Mouse (Mus musculus) forebrain, embryonic 11.5 days (tissue): ENCODE measurements around the gene Gli2. TPM values are rescaled to one million over a fixed set of nuclear protein-coding genes. Genes with fewer than 3 reads are reported as not detected.

Source experiments
- ATAC-seq: fragments of 200-750 bp; cut with Nextera tagmentation; replicated peaks from 2 replicates; pipeline ENCODE4 v1.8.0; 2017; ENCODE audit warnings: moderate TSS enrichment; ENCODE audit not compliant: low FRiP score
- DNase-seq: peaks from one replicate; pipeline ENCODE4 v3.0.0-alpha.2; 2017; ENCODE audit warnings: low spot score
- H3K27ac ChIP-seq: fragments of 300-500 bp; sonication (generic); 2 replicates; pipeline ENCODE4 v1.5.1; 2014; ENCODE audit warnings: low read depth, low read length
- H3K27me3 ChIP-seq: fragments of 300-500 bp; sonication (generic); 2 replicates; pipeline ENCODE4 v1.6.1; 2014; ENCODE audit warnings: mild to moderate bottlenecking, low read length, mixed read lengths; ENCODE audit not compliant: control insufficient read depth, insufficient read depth
- H3K36me3 ChIP-seq: fragments of 300-500 bp; sonication (generic); 2 replicates; pipeline ENCODE4 v1.6.1; 2014; ENCODE audit warnings: mild to moderate bottlenecking, low read length, moderate library complexity, mixed read lengths; ENCODE audit not compliant: control insufficient read depth, insufficient read depth
- H3K4me1 ChIP-seq: fragments of 300-500 bp; sonication (generic); replicated peaks from 2 replicates; pipeline ENCODE4 v1.6.1; 2014; ENCODE audit warnings: low read length, mixed read lengths; ENCODE audit not compliant: control insufficient read depth, insufficient read depth
- H3K4me2 ChIP-seq: fragments of 300-500 bp; sonication (generic); 2 replicates; pipeline ENCODE4 v1.6.1; 2014; ENCODE audit warnings: low read depth, mild to moderate bottlenecking, low read length, moderate library complexity, mixed read lengths; ENCODE audit not compliant: severe bottlenecking
- H3K4me3 ChIP-seq: fragments of 300-500 bp; sonication (generic); 2 replicates; pipeline ENCODE4 v1.5.1; 2014; ENCODE audit warnings: low read depth, low read length
- H3K9ac ChIP-seq: fragments of 300-500 bp; sonication (generic); 2 replicates; pipeline ENCODE4 v1.6.1; 2014; ENCODE audit warnings: low read length
- H3K9me3 ChIP-seq: fragments of 300-500 bp; sonication (generic); 2 replicates; pipeline ENCODE4 v1.6.1; 2016; ENCODE audit warnings: low read length, mixed read lengths; ENCODE audit not compliant: control insufficient read depth
- WGBS: fragments of 180-500 bp; shearing (Covaris S2); extraction: QIAGEN DNeasy Blood & Tissue Kit; methylation state at CpG from one replicate; pipeline ENCODE4 v1.1.7; 2014; 5-methylcytosine and 5-hydroxymethylcytosine counted together
- polyA plus RNA-seq: library from polyadenylated mRNA; unstranded; fragments of >200 nt; fragmentation: Nextera tagmentation; extraction: Ambion mirVana; gene quantifications from 2 replicates; pipeline ENCODE4 v1.2.1, GENCODE M21; 2014

The Gli2 gene
- polyA plus RNA-seq, 1 experiment from 2014 or later = 16.3 TPM

DNA sequence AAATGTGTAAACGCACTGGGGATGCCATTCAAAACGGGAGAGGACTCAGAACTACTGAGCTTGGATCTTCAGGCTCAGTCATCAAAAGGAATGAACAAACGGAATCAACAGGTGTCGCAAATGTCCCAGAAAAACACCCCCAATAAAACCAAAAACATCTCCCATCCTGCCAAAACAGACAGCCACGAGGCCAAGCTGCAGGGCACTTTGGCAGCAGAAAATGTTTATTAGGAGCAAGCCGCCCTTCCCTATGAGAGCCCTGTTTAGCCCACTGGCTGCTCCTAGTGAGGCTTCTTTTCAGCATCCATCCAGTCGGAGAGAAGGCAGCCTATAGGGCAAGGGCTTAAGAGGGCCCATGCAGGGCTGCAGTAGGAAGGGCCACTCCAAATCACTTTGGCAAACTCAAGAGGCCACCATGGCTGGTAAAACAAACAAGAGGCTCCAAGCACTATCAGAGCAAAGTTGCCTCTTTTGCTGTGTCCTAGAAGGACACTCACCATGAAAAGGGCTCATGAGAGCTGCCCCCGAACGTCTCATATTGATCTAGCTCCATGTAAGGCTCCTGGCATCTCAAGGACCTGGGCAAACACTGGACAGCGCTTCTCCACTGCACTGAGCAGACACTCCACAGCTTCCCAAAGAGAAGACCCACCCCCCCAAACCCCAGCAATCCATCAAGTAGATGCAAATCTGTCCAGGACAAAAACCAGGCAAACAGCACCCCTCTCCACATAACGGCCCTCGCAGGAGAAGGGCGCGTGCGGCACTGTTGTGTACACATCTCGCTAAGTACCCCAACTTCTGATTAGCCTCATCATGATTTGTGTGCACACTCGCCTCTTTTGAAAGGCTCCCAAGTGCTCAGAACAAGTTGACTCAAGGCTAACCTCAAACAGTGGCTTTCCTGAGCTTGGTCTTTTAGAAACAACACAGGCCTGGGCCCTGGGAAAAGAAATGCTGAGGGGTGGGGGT, 139.7 kb downstream of the Gli2 start:
- peak overlapping the region; percentile 68 for H3K27ac ChIP-seq

DNA sequence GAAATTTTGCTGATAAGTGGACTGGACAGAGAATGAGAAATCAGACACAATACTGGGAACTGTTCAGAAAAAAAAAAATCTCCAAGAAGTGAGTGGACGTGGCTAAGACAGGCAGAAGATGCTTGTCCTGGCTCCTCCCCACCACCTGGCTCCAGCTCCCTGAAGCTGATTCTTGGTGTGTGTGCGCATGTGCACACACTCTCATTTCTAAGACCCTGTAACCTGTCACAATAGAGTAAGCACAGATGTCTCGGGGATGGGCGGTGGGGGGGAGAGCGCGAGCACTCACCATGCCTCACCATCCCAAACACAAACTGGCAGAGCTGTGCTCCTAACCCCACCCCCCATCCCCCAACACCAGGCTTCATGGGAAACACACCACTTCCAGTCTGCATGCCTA, 140.5 kb downstream of the Gli2 start:
- Histone ChIP-seq H3K27ac (peak overlapping the region; percentile 68), H3K27me3 (no peaks in the 10 kb centered on the region; the same call in 1 of the 2 replicates), H3K4me1 (peaks cover 59% of the 10 kb centered on the region), H3K36me3 (no peaks in the 10 kb centered on the region), H3K9me3 (no peaks in the 10 kb centered on the region), H3K4me3 (no peak overlapping the region), H3K4me2 (0 out of 2 replicates have a peak overlapping the region, but pooled peaks have one; percentile 8), H3K9ac (no peak overlapping the region)
- ATAC-seq (peak; percentile 28), DNase-seq (peak; percentile 74)
- 18% methylated on average over 6 of the region's 6 CpGs for WGBS

More for the DNA sequence above, 139.7 kb downstream of the Gli2 start:
- Histone ChIP-seq H3K4me1 (peaks cover 59% of the 10 kb centered on the region), H3K9ac (peak overlapping the region; percentile 23; the same call in 1 of the 2 replicates), H3K9me3 (no peaks in the 10 kb centered on the region), H3K4me2 (no peak overlapping the region), H3K36me3 (no peaks in the 10 kb centered on the region), H3K27me3 (no peaks in the 10 kb centered on the region; the same call in 1 of the 2 replicates), H3K4me3 (no peak overlapping the region)
- DNase-seq = no peak
- WGBS = 32% methylated on average over 17 of the region's 17 CpGs
- no peak for ATAC-seq

- no peak overlapping the region for H3K4me3 ChIP-seq
- H3K27me3 ChIP-seq = no peaks in the 10 kb centered on the region; the same call in 1 of the 2 replicates
- peak overlapping the region; percentile 25; the same call in 1 of the 2 replicates for H3K27ac ChIP-seq
- no peak; the same call in 1 of the 2 replicates for ATAC-seq
- H3K9me3 ChIP-seq = no peaks in the 10 kb centered on the region
- H3K9ac ChIP-seq = no peak overlapping the region
- DNase-seq = no peak
- whole genome bisulfite sequencing = 9% methylated on average over 3 of the region's 3 CpGs
- 0 out of 2 replicates have a peak overlapping the region, but pooled peaks have one; percentile 19 for H3K4me2 ChIP-seq
- no peaks in the 10 kb centered on the region for H3K36me3 ChIP-seq
- peaks cover 51% of the 10 kb centered on the region for H3K4me1 ChIP-seq
These were observed 142.0 kb downstream of the Gli2 start for GRCm38 (mm10) chr1:118911427-118911727.

DNA sequence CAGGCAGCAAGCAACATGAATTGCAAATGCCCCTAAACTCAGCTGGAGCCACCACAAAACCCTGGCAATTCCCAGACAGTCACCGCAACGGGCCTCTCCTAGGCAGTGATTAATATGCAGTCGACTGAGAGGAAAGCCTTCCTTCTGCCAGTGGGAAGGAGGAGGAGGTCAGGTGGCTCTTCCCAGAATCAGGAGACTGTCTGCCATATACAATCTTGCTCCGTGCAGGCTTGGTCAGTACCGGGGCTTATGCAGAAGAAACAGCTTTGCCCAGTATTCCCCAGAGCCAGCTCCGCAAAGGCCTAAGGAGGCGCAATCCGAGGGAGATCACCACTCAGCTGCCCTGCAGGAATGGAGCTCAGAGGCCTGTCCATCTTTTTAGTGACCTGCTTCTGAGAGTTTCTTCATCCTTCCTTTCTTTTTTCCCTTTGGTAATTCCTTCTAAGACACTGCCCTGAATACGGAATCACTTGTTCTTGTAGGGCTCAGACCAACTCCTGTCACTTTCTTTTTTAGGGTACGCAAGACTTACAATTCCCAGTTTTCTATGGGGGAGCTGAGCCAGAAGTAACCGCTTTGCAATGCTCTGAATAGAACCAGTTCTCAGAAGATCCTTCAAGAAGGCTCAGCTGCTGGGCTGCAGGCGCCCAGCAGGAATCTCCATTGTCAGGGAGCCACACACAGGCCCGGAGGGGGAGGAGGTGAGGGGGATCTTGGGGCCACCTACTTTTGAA, 142.6 kb downstream of the Gli2 start:
- Histone ChIP-seq H3K4me3 (no peak overlapping the region), H3K4me2 (peak overlapping the region; percentile 37)

DNA sequence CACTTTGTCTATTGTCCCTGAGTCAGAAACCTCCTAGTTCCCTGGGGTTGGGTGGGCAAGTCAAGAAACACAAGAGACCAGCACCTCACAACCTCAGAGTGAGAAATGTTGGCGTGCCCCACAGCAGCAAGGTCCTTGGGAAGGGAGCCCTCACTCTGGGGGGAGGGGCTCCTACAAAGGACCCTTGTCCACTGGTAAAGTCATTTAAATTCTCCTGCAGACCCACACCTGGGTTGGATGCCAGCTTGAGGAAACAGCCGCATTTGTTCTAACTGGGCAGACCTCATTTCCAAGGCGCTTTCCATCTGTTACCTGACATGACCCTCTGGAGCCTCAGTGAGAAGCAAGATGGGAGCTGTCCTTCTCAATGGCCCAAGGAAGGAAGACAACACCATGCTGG, 144.4 kb downstream of the Gli2 start:
- 80% methylated on average over 3 of the region's 3 CpGs for WGBS

More for the DNA sequence above, 142.6 kb downstream of the Gli2 start:
- H3K36me3 ChIP-seq = no peaks in the 10 kb centered on the region
- no peaks in the 10 kb centered on the region; the same call in 1 of the 2 replicates for H3K27me3 ChIP-seq
- peak; percentile 89 for ATAC-seq
- H3K27ac ChIP-seq = peak overlapping the region; percentile 92
- H3K9ac ChIP-seq = peak overlapping the region; percentile 35
- peaks cover 48% of the 10 kb centered on the region for H3K4me1 ChIP-seq
- 6% methylated on average over 13 of the region's 13 CpGs for WGBS
- H3K9me3 ChIP-seq = no peaks in the 10 kb centered on the region
- DNase-seq = peak; percentile 87

DNA sequence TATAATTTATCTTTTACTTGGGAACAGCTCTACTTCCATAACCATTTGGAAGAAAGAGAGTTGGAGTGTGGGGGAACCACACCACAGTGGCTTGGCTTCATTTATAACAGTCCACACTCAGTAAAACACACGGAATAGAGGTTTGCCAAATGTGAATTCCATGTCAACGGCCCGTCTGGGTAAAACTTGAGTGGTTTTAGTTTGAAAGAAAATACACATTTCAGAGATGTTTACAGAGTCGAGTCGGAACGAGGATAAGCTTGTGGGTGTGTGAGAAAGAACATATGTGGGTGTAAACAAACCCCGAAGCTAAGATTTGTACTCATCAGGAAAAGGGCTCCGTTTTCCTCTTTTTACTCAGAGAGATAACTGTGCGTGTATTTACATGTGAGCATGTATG, 145.8 kb downstream of the Gli2 start:
- WGBS = 89% methylated on average over 9 of the region's 9 CpGs
- no peak overlapping the region for H3K4me3 ChIP-seq
- peaks cover 31% of the 10 kb centered on the region for H3K4me1 ChIP-seq
- DNase-seq (no peak), ATAC-seq (no peak)
- no peak overlapping the region for H3K9ac ChIP-seq
- H3K27me3 ChIP-seq = no peaks in the 10 kb centered on the region; the same call in 1 of the 2 replicates
- H3K9me3 ChIP-seq = no peaks in the 10 kb centered on the region
- H3K36me3 ChIP-seq = no peaks in the 10 kb centered on the region
- no peak overlapping the region for H3K4me2 ChIP-seq
- no peak overlapping the region for H3K27ac ChIP-seq

More for the DNA sequence above, 144.4 kb downstream of the Gli2 start:
- ATAC-seq = no peak
- no peak for DNase-seq
- Histone ChIP-seq H3K9ac (no peak overlapping the region), H3K27ac (peak overlapping the region; percentile 92; the same call in 1 of the 2 replicates), H3K4me3 (no peak overlapping the region), H3K4me1 (peaks cover 45% of the 10 kb centered on the region), H3K9me3 (no peaks in the 10 kb centered on the region), H3K4me2 (no peak overlapping the region), H3K36me3 (no peaks in the 10 kb centered on the region), H3K27me3 (no peaks in the 10 kb centered on the region; the same call in 1 of the 2 replicates)

GRCm38 (mm10) chr1:118905319-118905718, 148.1 kb downstream of the Gli2 start:
- H3K27ac ChIP-seq = 0 out of 2 replicates have a peak overlapping the region, but pooled peaks have one; percentile 4
- no peaks in the 10 kb centered on the region for H3K36me3 ChIP-seq
- H3K27me3 ChIP-seq = no peaks in the 10 kb centered on the region; the same call in 1 of the 2 replicates
- ATAC-seq = no peak
- H3K4me3 ChIP-seq = no peak overlapping the region
- H3K9ac ChIP-seq = no peak overlapping the region
- peaks cover 17% of the 10 kb centered on the region for H3K4me1 ChIP-seq
- DNase-seq = no peak
- WGBS = 56% methylated on average over 5 of the region's 5 CpGs
- H3K4me2 ChIP-seq = no peak overlapping the region
- no peaks in the 10 kb centered on the region for H3K9me3 ChIP-seq

DNA sequence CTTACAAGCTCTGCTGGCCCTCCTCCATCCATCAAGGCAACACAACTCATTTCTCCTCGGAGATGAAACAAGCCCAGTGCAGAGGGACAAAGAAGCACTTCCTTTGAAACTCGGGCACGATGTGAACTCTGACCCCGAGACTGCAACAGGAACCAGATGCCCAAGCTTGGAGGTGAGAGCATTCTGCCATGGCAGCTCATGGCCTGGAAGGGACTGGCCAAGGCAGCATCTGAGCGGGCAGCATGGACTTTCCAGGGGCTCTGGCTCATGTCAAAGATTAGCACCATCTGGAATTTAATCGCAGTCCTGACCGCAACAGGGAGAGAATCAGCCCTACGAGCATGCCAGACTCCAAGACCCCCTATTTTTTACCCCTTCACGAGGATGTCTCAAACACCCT, 148.5 kb downstream of the Gli2 start:
- no peak for ATAC-seq
- WGBS = 46% methylated on average over 9 of the region's 9 CpGs

More for the DNA sequence above, 148.5 kb downstream of the Gli2 start:
- no peak overlapping the region for H3K4me3 ChIP-seq
- H3K27me3 ChIP-seq = no peaks in the 10 kb centered on the region; the same call in 1 of the 2 replicates
- H3K27ac ChIP-seq = 0 out of 2 replicates have a peak overlapping the region, but pooled peaks have one; percentile 4
- no peak overlapping the region for H3K9ac ChIP-seq
- peaks cover 15% of the 10 kb centered on the region for H3K4me1 ChIP-seq
- H3K4me2 ChIP-seq = no peak overlapping the region
- no peaks in the 10 kb centered on the region for H3K9me3 ChIP-seq
- H3K36me3 ChIP-seq = no peaks in the 10 kb centered on the region
- DNase-seq = peak; percentile 48
